Mouse (Mus musculus): Measurements from ENCODE around the gene Cuedc1. TPM values are rescaled to one million over a fixed set of nuclear protein-coding genes. Genes with fewer than 3 reads are reported as not detected.
A peak's percentile ranks its signal among the peaks of the same experiment; 100 is the strongest.

Cuedc1 gene
- polyA plus RNA-seq, 1 experiment from 2014 or later: 40.3 TPM

GRCm38 (mm10) chr11:88184632-88185180, 86.8 kb downstream of the Cuedc1 start:
- H3K27ac ChIP-seq (ENCODE audit: low read length): no peak overlapping the region

GRCm38 (mm10) chr11:88186078-88186946, 88.5 kb downstream of the Cuedc1 start:
- H3K27ac ChIP-seq (ENCODE audit: low read length): no peak overlapping the region
- WGBS: 69% methylated on average over 14 of the region's 14 CpGs

More at GRCm38 (mm10) chr11:88184632-88185180, 86.8 kb downstream of the Cuedc1 start:
- no peak for ATAC-seq
- Histone ChIP-seq H3K4me2 (ENCODE audit: low read length) (no peak overlapping the region), H3K36me3 (ENCODE audit: control insufficient read depth, insufficient read depth) (peaks cover 11% of the 10 kb centered on the region), H3K4me3 (replicated peaks; ENCODE audit: low read length) (no peak overlapping the region), H3K9ac (replicated peaks; ENCODE audit: low read depth, low read length) (no peak overlapping the region), H3K27me3 (replicated peaks; ENCODE audit: control insufficient read depth, insufficient read depth, low read length) (no peaks in the 10 kb centered on the region), H3K4me1 (replicated peaks; ENCODE audit: control insufficient read depth, insufficient read depth, low read length) (peaks cover 36% of the 10 kb centered on the region), H3K9me3 (ENCODE audit: control insufficient read depth, low read length) (no peaks in the 10 kb centered on the region)
- 78% methylated on average over 17 of the region's 17 CpGs for WGBS

GRCm38 (mm10) chr11:88186947-88187243, 89.0 kb downstream of the Cuedc1 start:
- no peak overlapping the region for H3K9ac ChIP-seq (replicated peaks; ENCODE audit: low read depth, low read length)

More at GRCm38 (mm10) chr11:88186078-88186946, 88.5 kb downstream of the Cuedc1 start:
- Histone ChIP-seq H3K27me3 (replicated peaks; ENCODE audit: control insufficient read depth, insufficient read depth, low read length) (no peaks in the 10 kb centered on the region), H3K9me3 (ENCODE audit: control insufficient read depth, low read length) (no peaks in the 10 kb centered on the region), H3K36me3 (ENCODE audit: control insufficient read depth, insufficient read depth) (peaks cover 11% of the 10 kb centered on the region), H3K4me3 (replicated peaks; ENCODE audit: low read length) (no peak overlapping the region), H3K4me1 (replicated peaks; ENCODE audit: control insufficient read depth, insufficient read depth, low read length) (peaks cover 20% of the 10 kb centered on the region), H3K4me2 (ENCODE audit: low read length) (no peak overlapping the region), H3K9ac (replicated peaks; ENCODE audit: low read depth, low read length) (no peak overlapping the region)
- no peak for ATAC-seq

GRCm38 (mm10) chr11:88187417-88188133, 89.7 kb downstream of the Cuedc1 start:
- Histone ChIP-seq H3K27ac (ENCODE audit: low read length) (0 out of 2 replicates have a peak overlapping the region, but pooled peaks have one; percentile 16), H3K4me2 (ENCODE audit: low read length) (peak overlapping the region; percentile 43), H3K4me3 (replicated peaks; ENCODE audit: low read length) (0 out of 2 replicates have a peak overlapping the region, but pooled peaks have one; percentile 12), H3K36me3 (ENCODE audit: control insufficient read depth, insufficient read depth) (peaks cover 11% of the 10 kb centered on the region), H3K4me1 (replicated peaks; ENCODE audit: control insufficient read depth, insufficient read depth, low read length) (peaks cover 16% of the 10 kb centered on the region), H3K9me3 (ENCODE audit: control insufficient read depth, low read length) (no peaks in the 10 kb centered on the region), H3K9ac (replicated peaks; ENCODE audit: low read depth, low read length) (peak overlapping the region; percentile 35), H3K27me3 (replicated peaks; ENCODE audit: control insufficient read depth, insufficient read depth, low read length) (peaks cover 8% of the 10 kb centered on the region)
- WGBS: 12% methylated on average over 25 of the region's 25 CpGs
- ATAC-seq: peak; percentile 95

More at GRCm38 (mm10) chr11:88186947-88187243, 89.0 kb downstream of the Cuedc1 start:
- H3K4me1 ChIP-seq (replicated peaks; ENCODE audit: control insufficient read depth, insufficient read depth, low read length): peaks cover 16% of the 10 kb centered on the region
- ATAC-seq: no peak
- H3K9me3 ChIP-seq (ENCODE audit: control insufficient read depth, low read length): no peaks in the 10 kb centered on the region
- H3K4me3 ChIP-seq (replicated peaks; ENCODE audit: low read length): no peak overlapping the region
- no peak overlapping the region for H3K27ac ChIP-seq (ENCODE audit: low read length)
- peaks cover 4% of the 10 kb centered on the region; the same call in 1 of the 2 replicates for H3K27me3 ChIP-seq (replicated peaks; ENCODE audit: control insufficient read depth, insufficient read depth, low read length)
- peaks cover 11% of the 10 kb centered on the region for H3K36me3 ChIP-seq (ENCODE audit: control insufficient read depth, insufficient read depth)
- H3K4me2 ChIP-seq (ENCODE audit: low read length): no peak overlapping the region
- 33% methylated on average over 2 of the region's 2 CpGs for WGBS

GRCm38 (mm10) chr11:88188216-88188615, 90.4 kb downstream of the Cuedc1 start:
- Histone ChIP-seq H3K27ac (ENCODE audit: low read length) (no peak overlapping the region), H3K4me3 (replicated peaks; ENCODE audit: low read length) (no peak overlapping the region), H3K4me1 (replicated peaks; ENCODE audit: control insufficient read depth, insufficient read depth, low read length) (peaks cover 16% of the 10 kb centered on the region), H3K36me3 (ENCODE audit: control insufficient read depth, insufficient read depth) (peaks cover 6% of the 10 kb centered on the region; the same call in 1 of the 2 replicates), H3K4me2 (ENCODE audit: low read length) (no peak overlapping the region), H3K27me3 (replicated peaks; ENCODE audit: control insufficient read depth, insufficient read depth, low read length) (peaks cover 13% of the 10 kb centered on the region), H3K9ac (replicated peaks; ENCODE audit: low read depth, low read length) (no peak overlapping the region), H3K9me3 (ENCODE audit: control insufficient read depth, low read length) (no peaks in the 10 kb centered on the region)
- WGBS: 72% methylated on average over 8 of the region's 8 CpGs
- no peak for ATAC-seq

GRCm38 (mm10) chr11:88188635-88189034, 90.8 kb downstream of the Cuedc1 start:
- Histone ChIP-seq H3K9me3 (ENCODE audit: control insufficient read depth, low read length) (no peaks in the 10 kb centered on the region), H3K4me3 (replicated peaks; ENCODE audit: low read length) (no peak overlapping the region), H3K27me3 (replicated peaks; ENCODE audit: control insufficient read depth, insufficient read depth, low read length) (peaks cover 18% of the 10 kb centered on the region), H3K4me2 (ENCODE audit: low read length) (no peak overlapping the region), H3K4me1 (replicated peaks; ENCODE audit: control insufficient read depth, insufficient read depth, low read length) (peaks cover 19% of the 10 kb centered on the region), H3K27ac (ENCODE audit: low read length) (no peak overlapping the region), H3K36me3 (ENCODE audit: control insufficient read depth, insufficient read depth) (peaks cover 3% of the 10 kb centered on the region; the same call in 1 of the 2 replicates), H3K9ac (replicated peaks; ENCODE audit: low read depth, low read length) (no peak overlapping the region)
- 93% methylated on average over 7 of the region's 7 CpGs for WGBS
- ATAC-seq: no peak

- H3K36me3 ChIP-seq (ENCODE audit: control insufficient read depth, insufficient read depth): no peaks in the 10 kb centered on the region
- ATAC-seq: peak; percentile 26; the same call in 1 of the 2 replicates
- H3K4me1 ChIP-seq (replicated peaks; ENCODE audit: control insufficient read depth, insufficient read depth, low read length): peaks cover 10% of the 10 kb centered on the region
Measured at GRCm38 (mm10) chr11:88192595-88192994, 94.7 kb downstream of the Cuedc1 start.

GRCm38 (mm10) chr11:88193098-88193823, 95.4 kb downstream of the Cuedc1 start:
- no peak overlapping the region for H3K27ac ChIP-seq (ENCODE audit: low read length)
- no peaks in the 10 kb centered on the region for H3K9me3 ChIP-seq (ENCODE audit: control insufficient read depth, low read length)
- H3K27me3 ChIP-seq (replicated peaks; ENCODE audit: control insufficient read depth, insufficient read depth, low read length): peaks cover 24% of the 10 kb centered on the region
- H3K4me2 ChIP-seq (ENCODE audit: low read length): no peak overlapping the region
- no peak overlapping the region for H3K9ac ChIP-seq (replicated peaks; ENCODE audit: low read depth, low read length)
- peaks cover 5% of the 10 kb centered on the region; the same call in 1 of the 2 replicates for H3K4me1 ChIP-seq (replicated peaks; ENCODE audit: control insufficient read depth, insufficient read depth, low read length)
- 12% methylated on average over 34 of the region's 34 CpGs for WGBS
- no peaks in the 10 kb centered on the region for H3K36me3 ChIP-seq (ENCODE audit: control insufficient read depth, insufficient read depth)
- no peak overlapping the region for H3K4me3 ChIP-seq (replicated peaks; ENCODE audit: low read length)
- no peak for ATAC-seq

More at GRCm38 (mm10) chr11:88192595-88192994, 94.7 kb downstream of the Cuedc1 start:
- WGBS: 19% methylated on average over 4 of the region's 4 CpGs
- Histone ChIP-seq H3K4me2 (ENCODE audit: low read length) (no peak overlapping the region), H3K27me3 (replicated peaks; ENCODE audit: control insufficient read depth, insufficient read depth, low read length) (peaks cover 24% of the 10 kb centered on the region), H3K9me3 (ENCODE audit: control insufficient read depth, low read length) (no peaks in the 10 kb centered on the region), H3K4me3 (replicated peaks; ENCODE audit: low read length) (no peak overlapping the region), H3K9ac (replicated peaks; ENCODE audit: low read depth, low read length) (no peak overlapping the region), H3K27ac (ENCODE audit: low read length) (no peak overlapping the region)
